Mouse (Mus musculus) stomach, embryonic 16.5 days (tissue): ENCODE results near the gene Sgf29. TPM values are rescaled to one million over a fixed set of nuclear protein-coding genes. Genes with fewer than 3 reads are reported as not detected.
A peak's percentile ranks its signal among the peaks of the same experiment; 100 is the strongest.

Experiments used
- ATAC-seq: fragments of 200-750 bp; cut with Nextera tagmentation; 2 replicates; pipeline ENCODE4 v1.8.0; 2017; ENCODE audit warnings: moderate number of reproducible peaks, moderate TSS enrichment; ENCODE audit not compliant: insufficient read depth, low FRiP score
- H3K27ac ChIP-seq: fragments of 300-500 bp; sonication (generic); 2 replicates; pipeline ENCODE4 v1.5.1; 2014; ENCODE audit warnings: low read length
- H3K27me3 ChIP-seq: fragments of 300-500 bp; sonication (generic); 2 replicates; pipeline ENCODE4 v1.6.1; 2014; ENCODE audit warnings: low read length, control low read depth, mixed read lengths; ENCODE audit not compliant: control insufficient read depth, insufficient read depth
- H3K36me3 ChIP-seq: fragments of 300-500 bp; sonication (generic); 2 replicates; pipeline ENCODE4 v1.6.1; 2014; ENCODE audit warnings: low read length; ENCODE audit not compliant: control insufficient read depth, insufficient read depth
- H3K4me1 ChIP-seq: fragments of 300-500 bp; sonication (generic); 2 replicates; pipeline ENCODE4 v1.6.1; 2014; ENCODE audit warnings: low read length, control low read depth, mixed read lengths; ENCODE audit not compliant: control insufficient read depth, insufficient read depth
- H3K4me2 ChIP-seq: fragments of 300-500 bp; sonication (generic); 2 replicates; pipeline ENCODE4 v1.6.1; 2014; ENCODE audit warnings: low read depth, low read length, mixed read lengths
- H3K4me3 ChIP-seq: fragments of 300-500 bp; sonication (generic); replicated peaks from 2 replicates; pipeline ENCODE4 v1.5.1; 2014; ENCODE audit warnings: mild to moderate bottlenecking, low read length
- H3K9ac ChIP-seq: fragments of 300-500 bp; sonication (generic); 2 replicates; pipeline ENCODE4 v1.6.1; 2014; ENCODE audit warnings: low read length
- H3K9me3 ChIP-seq: fragments of 300-500 bp; sonication (generic); replicated peaks from 2 replicates; pipeline ENCODE4 v1.6.1; 2016; ENCODE audit warnings: low read length, control low read depth; ENCODE audit not compliant: control insufficient read depth
- WGBS: fragments of 180-500 bp; shearing (Covaris S2); extraction: QIAGEN DNeasy Blood & Tissue Kit; methylation state at CpG from one replicate; pipeline ENCODE4 v1.1.7; 2014; 5-methylcytosine and 5-hydroxymethylcytosine counted together
- polyA plus RNA-seq: library from polyadenylated mRNA; unstranded; fragments of >200 nt; fragmentation: Nextera tagmentation; extraction: Ambion mirVana; gene quantifications from 2 replicates; pipeline ENCODE4 v1.2.1, GENCODE M21; 2015

Sgf29 gene
- polyA plus RNA-seq, 1 experiment from 2014 or later: 40.4 TPM

DNA sequence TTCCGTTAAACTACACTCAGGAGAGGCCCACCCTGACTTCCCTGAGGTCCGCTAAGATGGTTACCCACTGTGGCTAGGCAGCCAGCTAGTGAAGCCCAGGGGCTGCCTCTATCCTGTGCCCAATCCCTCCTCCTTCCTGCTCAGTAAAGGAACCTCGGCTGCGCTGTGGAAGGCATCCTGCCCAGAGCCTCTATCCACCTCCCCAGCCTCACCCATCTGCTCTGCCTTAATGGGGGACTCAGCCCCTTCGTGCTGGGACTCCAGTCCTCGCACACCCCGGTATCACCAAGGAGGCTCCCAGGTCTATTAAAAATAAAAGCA lies 54.6 kb downstream of the Sgf29 start:
- H3K9me3 ChIP-seq: no peaks in the 10 kb centered on the region
- H3K4me1 ChIP-seq: peaks cover 16% of the 10 kb centered on the region
- H3K4me3 ChIP-seq: peak overlapping the region; percentile 46
- no peak for ATAC-seq
- no peaks in the 10 kb centered on the region for H3K36me3 ChIP-seq
- H3K27me3 ChIP-seq: peaks cover 10% of the 10 kb centered on the region; the same call in 1 of the 2 replicates
- H3K4me2 ChIP-seq: no peak overlapping the region
- WGBS: 23% methylated on average over 7 of the region's 7 CpGs
- H3K9ac ChIP-seq: peak overlapping the region; percentile 51
- peak overlapping the region; percentile 17; the same call in 1 of the 2 replicates for H3K27ac ChIP-seq

DNA sequence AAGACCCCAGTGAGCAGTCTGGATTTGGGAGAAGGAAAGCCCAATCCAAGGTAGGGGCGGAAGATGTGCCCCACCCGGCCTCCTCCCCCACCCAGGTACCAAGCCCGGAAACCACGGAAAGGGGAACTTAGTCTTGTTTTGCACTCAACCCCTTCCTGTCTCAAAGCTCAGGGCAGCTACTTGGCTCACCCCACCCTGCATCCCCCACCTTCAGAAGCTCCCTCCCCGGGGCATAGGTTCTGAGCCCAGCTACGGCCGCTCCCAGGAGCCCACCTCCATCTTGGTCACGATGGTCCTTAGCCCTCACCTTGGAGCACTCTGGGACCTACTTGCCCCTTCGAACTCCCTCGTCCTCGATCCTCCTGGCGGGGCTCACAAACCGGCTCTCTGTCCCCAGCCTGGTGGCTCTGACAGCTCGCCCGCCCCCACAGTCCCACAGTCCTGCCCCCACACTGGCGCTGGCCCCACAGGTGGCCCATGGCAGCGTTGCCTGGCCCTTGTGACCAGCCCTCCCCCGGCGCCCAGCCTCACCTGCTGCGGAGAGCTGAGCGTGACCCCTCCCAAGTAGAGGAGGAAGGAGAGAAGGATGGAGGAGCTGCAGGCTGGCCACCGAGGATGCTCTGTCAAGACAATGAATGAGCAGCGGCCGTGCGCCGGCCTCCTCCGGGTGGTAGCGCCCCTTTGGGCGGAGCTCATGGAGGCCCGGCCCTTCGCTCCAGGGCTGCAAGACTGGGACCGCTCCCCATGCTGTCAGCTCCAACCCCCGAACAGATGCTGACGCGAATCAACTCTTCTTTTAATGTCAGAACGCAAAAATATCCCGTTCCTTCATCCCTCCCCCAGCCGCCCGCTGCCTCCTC lies 55.2 kb downstream of the Sgf29 start:
- Histone ChIP-seq H3K4me1 (peaks cover 16% of the 10 kb centered on the region), H3K9ac (peak overlapping the region; percentile 66), H3K9me3 (0 out of 2 replicates have a peak, but pooled peaks cover 3% of the 10 kb centered on the region), H3K27ac (peak overlapping the region; percentile 24; the same call in 1 of the 2 replicates), H3K27me3 (peaks cover 10% of the 10 kb centered on the region; the same call in 1 of the 2 replicates), H3K36me3 (no peaks in the 10 kb centered on the region), H3K4me3 (peak overlapping the region; percentile 46), H3K4me2 (peak overlapping the region; percentile 76)
- ATAC-seq: peak; percentile 68; the same call in 1 of the 2 replicates
- 2% methylated on average over 39 of the region's 39 CpGs for WGBS

DNA sequence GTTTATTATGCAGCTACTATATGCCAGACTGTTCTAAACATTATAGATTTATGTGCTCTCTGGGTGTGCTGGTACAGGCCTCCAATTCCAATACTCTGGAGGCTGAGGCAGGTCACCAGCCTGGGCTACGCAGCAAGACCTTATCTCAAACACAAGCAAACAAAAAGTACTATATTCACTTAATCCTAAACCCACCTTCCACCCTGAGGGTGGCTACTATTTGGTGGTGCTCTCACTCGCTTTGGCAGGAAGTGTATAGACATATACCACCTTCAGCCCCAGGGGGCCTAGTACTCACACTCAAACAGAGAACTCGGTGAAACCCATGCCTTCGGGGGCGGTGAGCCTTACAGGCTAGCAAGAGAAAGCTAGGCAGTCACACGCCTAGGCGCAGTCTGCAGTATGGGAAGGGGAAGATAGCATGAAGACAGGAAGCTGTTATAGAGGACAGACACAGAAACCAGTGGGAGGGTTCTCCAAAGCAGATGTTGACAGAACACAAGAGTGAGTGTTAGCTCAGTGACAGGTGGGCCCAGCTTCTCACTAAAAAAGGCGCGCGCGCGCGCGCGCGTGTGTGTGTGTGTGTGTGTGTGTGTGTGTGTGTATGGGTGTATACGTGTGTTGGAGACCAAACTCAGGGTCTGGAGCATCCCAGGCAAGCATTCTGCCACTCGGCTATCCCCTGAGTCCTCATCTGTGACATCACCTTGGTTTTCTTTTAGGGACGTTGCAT lies 58.5 kb downstream of the Sgf29 start, which contains the start of gene Coro1a:
Coro1a (minus strand) TSS at position 346 of the 733 bp plus-strand sequence.
- H3K4me1 ChIP-seq: peaks cover 11% of the 10 kb centered on the region
- no peak within 1 kb of the TSS for H3K27ac ChIP-seq
- WGBS: 79% methylated on average over 19 of the region's 19 CpGs
- H3K4me2 ChIP-seq: no peak within 1 kb of the TSS
- H3K27me3 ChIP-seq: peaks cover 7% of the 10 kb centered on the region; the same call in 1 of the 2 replicates
- no peak for ATAC-seq
- no peak within 1 kb of the TSS for H3K9ac ChIP-seq
- 0 out of 2 replicates have a peak, but pooled peaks cover 3% of the 10 kb centered on the region for H3K9me3 ChIP-seq
- no peak within 1 kb of the TSS for H3K4me3 ChIP-seq
- H3K36me3 ChIP-seq: no peaks in the 10 kb centered on the region

DNA sequence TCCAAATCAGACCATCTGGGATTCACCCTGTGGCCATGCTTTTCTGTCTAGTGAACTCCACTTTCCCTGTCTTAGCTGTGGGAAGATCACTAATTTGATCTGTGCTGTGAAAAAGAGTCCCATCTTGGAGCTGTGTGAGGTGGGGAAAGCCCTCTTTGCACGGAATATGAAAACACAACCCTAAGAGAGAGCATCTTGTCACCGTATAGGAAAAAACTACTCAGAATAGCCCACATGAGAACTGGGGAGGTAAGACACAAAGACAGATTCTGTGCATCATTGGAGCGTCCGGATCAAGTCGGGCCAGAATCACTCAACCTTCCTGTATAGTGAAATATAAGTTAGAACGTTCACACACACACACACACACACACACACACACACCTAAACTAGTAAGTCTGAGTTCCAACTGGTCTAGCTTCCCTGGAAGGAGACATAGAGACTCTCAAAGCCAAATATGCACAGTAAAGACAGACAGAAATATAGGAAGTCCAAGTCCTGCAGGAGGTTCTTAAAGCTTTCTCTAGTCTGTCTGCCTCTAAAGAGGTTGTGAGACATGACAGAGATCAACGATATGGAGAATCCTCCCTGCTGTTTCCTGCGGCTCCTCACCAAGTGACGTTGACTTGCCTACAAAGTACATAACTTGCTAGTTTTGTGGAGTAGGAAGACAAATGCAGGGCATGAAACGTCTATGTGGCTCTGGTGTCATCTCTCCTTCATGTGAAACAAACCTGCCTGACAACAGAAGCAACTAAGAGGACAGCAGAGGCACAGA lies 59.3 kb downstream of the Sgf29 start:
- peaks cover under 1% of the 10 kb centered on the region; the same call in 1 of the 2 replicates for H3K27me3 ChIP-seq
- no peak overlapping the region for H3K9ac ChIP-seq
- H3K27ac ChIP-seq: no peak overlapping the region
- 0 out of 2 replicates have a peak, but pooled peaks cover 3% of the 10 kb centered on the region for H3K9me3 ChIP-seq
- no peak overlapping the region for H3K4me2 ChIP-seq
- no peak overlapping the region for H3K4me3 ChIP-seq
- ATAC-seq: no peak
- H3K4me1 ChIP-seq: peaks cover 11% of the 10 kb centered on the region
- no peaks in the 10 kb centered on the region for H3K36me3 ChIP-seq
- WGBS: 79% methylated on average over 10 of the region's 10 CpGs

DNA sequence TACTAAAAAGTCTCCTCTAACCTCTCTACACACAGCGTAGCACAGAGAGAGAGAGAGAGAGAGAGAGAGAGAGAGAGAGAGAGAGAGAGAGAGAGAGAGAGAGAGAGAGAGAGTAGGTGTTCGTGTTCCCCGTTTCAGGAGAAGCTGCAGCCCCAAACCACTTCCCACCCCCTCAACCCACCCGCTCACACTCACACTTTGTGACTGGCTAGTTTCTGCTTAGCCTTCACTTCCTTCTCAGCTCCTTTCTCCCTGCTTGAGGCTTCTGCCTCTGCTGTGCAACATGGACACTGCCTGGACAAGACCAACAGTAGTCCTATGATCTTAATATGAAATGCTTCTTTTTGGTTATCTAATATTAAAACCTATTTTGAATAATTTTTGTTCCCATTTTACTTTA lies 61.2 kb downstream of the Sgf29 start:
- Histone ChIP-seq H3K4me2 (no peak overlapping the region), H3K27me3 (no peaks in the 10 kb centered on the region), H3K4me3 (no peak overlapping the region), H3K27ac (no peak overlapping the region), H3K9me3 (0 out of 2 replicates have a peak, but pooled peaks cover 3% of the 10 kb centered on the region), H3K9ac (no peak overlapping the region), H3K36me3 (no peaks in the 10 kb centered on the region), H3K4me1 (no peaks in the 10 kb centered on the region)
- ATAC-seq: no peak
- WGBS: 69% methylated on average over 4 of the region's 4 CpGs

DNA sequence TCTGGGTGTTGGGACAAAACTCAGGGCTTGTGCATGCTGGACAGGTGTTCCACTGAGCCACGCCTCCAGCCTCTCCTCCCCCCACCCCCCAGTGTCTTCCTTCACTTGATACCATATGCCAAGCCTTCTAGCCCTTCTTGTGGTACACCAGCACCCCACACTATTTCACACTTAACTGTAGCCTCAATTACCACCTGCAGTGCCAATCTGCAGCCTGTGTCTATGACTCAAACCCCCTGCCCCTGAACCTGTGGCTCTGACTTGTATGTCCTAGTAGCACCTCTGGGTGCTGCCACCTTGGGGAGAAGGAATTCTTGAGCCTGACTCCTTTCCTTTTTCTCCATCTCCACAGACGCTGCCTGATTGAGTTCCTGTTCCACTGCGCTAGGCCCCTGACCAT lies 62.8 kb downstream of the Sgf29 start:
- WGBS: 83% methylated on average over 3 of the region's 3 CpGs
- no peak for ATAC-seq
- Histone ChIP-seq H3K4me1 (no peaks in the 10 kb centered on the region), H3K27me3 (no peaks in the 10 kb centered on the region), H3K36me3 (no peaks in the 10 kb centered on the region), H3K27ac (no peak overlapping the region), H3K4me2 (no peak overlapping the region), H3K9ac (no peak overlapping the region), H3K9me3 (0 out of 2 replicates have a peak, but pooled peaks cover 3% of the 10 kb centered on the region), H3K4me3 (no peak overlapping the region)

DNA sequence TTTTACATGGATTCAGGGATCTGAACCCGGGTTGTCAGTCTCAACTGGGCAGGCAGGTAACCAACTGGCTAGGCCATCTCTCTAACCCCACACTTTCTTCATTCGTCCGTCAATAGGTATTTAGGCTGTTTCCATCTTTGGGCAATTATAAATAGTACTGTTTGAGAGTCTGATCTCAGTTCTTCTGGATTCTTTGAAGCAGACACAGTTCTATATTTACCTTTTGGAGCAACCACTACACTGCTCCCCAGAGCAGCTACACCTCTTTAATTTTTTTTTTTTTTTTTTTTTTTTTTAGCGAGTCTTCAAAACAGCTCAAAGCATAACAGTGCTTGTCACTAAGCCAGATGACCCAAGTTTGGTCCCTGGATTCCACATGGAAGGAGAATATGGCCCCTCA lies 66.6 kb downstream of the Sgf29 start:
- Histone ChIP-seq H3K9me3 (no peaks in the 10 kb centered on the region), H3K4me1 (no peaks in the 10 kb centered on the region), H3K4me3 (no peak overlapping the region), H3K27me3 (no peaks in the 10 kb centered on the region), H3K36me3 (no peaks in the 10 kb centered on the region), H3K9ac (no peak overlapping the region), H3K27ac (no peak overlapping the region), H3K4me2 (no peak overlapping the region)
- no peak for ATAC-seq
- 83% methylated on average over 4 of the region's 4 CpGs for WGBS

DNA sequence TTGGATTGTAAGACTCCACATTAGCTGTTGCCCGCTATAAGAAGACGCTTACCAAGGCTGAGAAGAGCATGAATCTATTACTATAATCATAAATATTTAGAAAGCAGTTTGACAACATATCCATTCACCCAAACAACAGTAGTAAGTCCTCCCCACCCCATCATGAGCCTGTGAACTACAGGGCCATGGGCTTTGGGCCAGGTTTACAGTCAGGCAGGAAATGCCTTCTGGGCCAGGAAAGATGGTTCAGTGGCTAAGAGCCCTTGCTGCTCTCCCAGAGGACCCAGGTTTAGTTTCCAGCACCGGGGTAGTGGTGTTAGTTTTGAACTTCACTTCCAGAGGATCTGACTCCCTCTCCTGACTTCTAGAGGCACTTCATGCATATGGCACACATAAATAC lies 68.5 kb downstream of the Sgf29 start:
- Histone ChIP-seq H3K9ac (no peak overlapping the region), H3K27me3 (no peaks in the 10 kb centered on the region), H3K27ac (no peak overlapping the region), H3K36me3 (no peaks in the 10 kb centered on the region), H3K9me3 (no peaks in the 10 kb centered on the region), H3K4me2 (no peak overlapping the region), H3K4me3 (no peak overlapping the region), H3K4me1 (no peaks in the 10 kb centered on the region)
- 64% methylated on average over 3 of the region's 3 CpGs for WGBS
- no peak for ATAC-seq
